Mouse (Mus musculus): ENCODE data around the gene Slc20a1. TPM values are rescaled to one million over a fixed set of nuclear protein-coding genes. Genes with fewer than 3 reads are reported as not detected.

Gene Slc20a1
- polyA plus RNA-seq (2017; shearing (Covaris generic)) = 70.8 TPM

GRCm38 (mm10) chr2:129198436-129199327 is at the start of gene Slc20a1:
TSS of gene Slc20a1 (plus strand) at chr2:129198764.

Other genes starting within 250 kb of the Slc20a1 start
- gene Zc3h6, start 231.4 kb upstream of the Slc20a1 start, polyA plus RNA-seq (2017; shearing (Covaris generic)) = 3.0 TPM
- gene Gm10762, start 231.0 kb upstream of the Slc20a1 start, polyA plus RNA-seq (2017; shearing (Covaris generic)) = 1.8 TPM
- gene Vinac1, start 150.6 kb upstream of the Slc20a1 start, polyA plus RNA-seq (2017; shearing (Covaris generic)) = not detected
- 2.8 TPM for gene Ttl, start 132.8 kb upstream of the Slc20a1 start, polyA plus RNA-seq (2017; shearing (Covaris generic))
- 35.6 TPM for gene Polr1b, start 97.8 kb upstream of the Slc20a1 start, polyA plus RNA-seq (2017; shearing (Covaris generic))
- gene Chchd5, start 69.1 kb upstream of the Slc20a1 start, polyA plus RNA-seq (2017; shearing (Covaris generic)) = 24.4 TPM
- 4.7 TPM for gene Ckap2l, start 98.4 kb downstream of the Slc20a1 start, polyA plus RNA-seq (2017; shearing (Covaris generic))
- gene Il1a, start 111.2 kb downstream of the Slc20a1 start, polyA plus RNA-seq (2017; shearing (Covaris generic)) = not detected
- not detected for gene Il1b, start 172.4 kb downstream of the Slc20a1 start, polyA plus RNA-seq (2017; shearing (Covaris generic))

Data from activated CD4-positive, CD25-positive, alpha-beta regulatory T cell, adult 9 weeks (primary cell).